Mouse (Mus musculus) spleen, adult 2 months (tissue): ENCODE results near the gene Immp1l.

Experiments
- CTCF ChIP-seq: fragments of 200-500 bp; IDR thresholded peaks from 2 replicates; pipeline ENCODE4 v1.5.1; 2011; ENCODE audit warnings: mild to moderate bottlenecking, inconsistent platforms; ENCODE audit not compliant: insufficient read depth, insufficient read length, insufficient replicate concordance; ENCODE audit errors: extremely low read depth
- POLR2A ChIP-seq: fragments of 200-500 bp; IDR thresholded peaks from 2 replicates; pipeline ENCODE4 v1.6.1; 2011; ENCODE audit warnings: low read depth, low read length, inconsistent platforms

- TF ChIP-seq CTCF (no peak), POLR2A (no peak)
Measured at GRCm38 (mm10) chr2:105904757-105905146, 314 bp downstream of the Immp1l start.
